Mouse (Mus musculus): ENCODE measurements around the gene Mical2. TPM values are rescaled to one million over a fixed set of nuclear protein-coding genes. Genes with fewer than 3 reads are reported as not detected.

Mical2 gene
- total and polyA plus RNA-seq, 3 experiments = 3.8 to 14.3 (median 10.6) TPM

DNA sequence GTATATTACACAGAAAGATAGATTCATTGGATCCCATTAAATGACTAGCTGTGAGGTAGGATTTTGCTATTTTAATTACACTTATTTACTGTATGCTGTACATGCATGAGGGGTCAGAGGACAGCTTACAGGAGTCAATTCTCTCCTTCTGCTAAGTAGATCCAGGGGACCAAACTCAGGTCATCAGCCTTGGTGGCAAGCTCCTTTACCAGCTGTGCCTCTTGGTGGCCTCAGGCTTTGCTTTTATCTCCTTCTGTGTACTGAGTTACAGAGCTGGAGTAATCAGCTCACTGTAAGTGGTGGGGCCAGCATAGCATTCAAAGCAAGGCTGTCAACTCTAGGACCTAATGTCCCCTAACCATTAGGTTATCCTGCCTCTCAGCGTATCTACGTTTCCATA is 229.3 kb downstream of the Mical2 start:
- no peak for DNase-seq

GRCm38 (mm10) chr7:112455566-112456110 is 230.0 kb downstream of the Mical2 start:
- DNase-seq = peak; percentile 45

GRCm38 (mm10) chr7:112457373-112457772 is 231.7 kb downstream of the Mical2 start:
- no peak for DNase-seq

DNA sequence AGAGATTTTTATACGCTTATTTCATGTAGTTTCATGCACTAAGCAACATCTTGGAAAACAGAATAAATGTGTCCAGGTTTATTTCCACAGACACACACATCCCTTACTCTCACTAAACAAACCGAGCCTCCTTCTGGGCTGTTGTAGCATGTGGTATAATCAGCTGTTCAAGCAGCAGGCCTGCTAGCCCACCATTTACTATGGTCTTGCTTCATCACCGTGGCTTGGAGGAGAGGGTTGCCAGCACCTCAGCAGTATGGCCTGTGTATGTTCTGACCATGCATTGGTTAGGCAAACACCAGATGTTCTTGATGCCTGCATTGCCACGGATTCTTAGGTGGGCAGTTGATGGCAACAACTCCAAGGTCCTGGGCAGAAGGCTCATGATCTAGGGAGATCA is 232.3 kb downstream of the Mical2 start:
- no peak for DNase-seq

DNA sequence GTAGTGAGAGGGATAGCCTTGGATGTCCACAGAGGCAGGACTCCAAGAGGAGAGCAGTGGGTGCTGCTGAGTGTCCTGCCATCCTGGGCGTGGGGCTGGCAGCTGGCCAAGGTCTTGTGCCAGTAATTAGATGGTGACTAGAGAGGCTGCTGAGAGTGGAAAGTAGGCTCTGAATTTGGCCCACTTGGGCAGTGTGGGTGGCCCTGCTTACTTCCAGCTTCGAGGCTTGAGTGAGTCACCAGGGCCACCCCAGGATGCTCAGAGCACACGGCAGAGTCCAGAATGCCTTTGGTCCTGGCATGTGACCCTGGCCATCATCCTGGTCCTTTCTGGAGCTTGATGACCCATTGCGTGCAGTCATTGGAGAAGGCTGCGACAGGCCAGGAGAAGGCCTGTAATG is 232.8 kb downstream of the Mical2 start:
- DNase-seq = peak; percentile 83

Other genes with a start within 250 kb of the Mical2 start
- 10 to 100 TPM; 58.8 to 64.5 TPM for gene Usp47, start 202.4 kb upstream of the Mical2 start, total RNA-seq (2021)
- gene Usp47, start 202.4 kb upstream of the Mical2 start, polyA plus RNA-seq (2012; rRNA removed) = 4.3 and 5.2 TPM in 2 replicates
- gene Dkk3, start 66.8 kb upstream of the Mical2 start, total RNA-seq (2021) = 10 to 100 TPM; 18.9 to 21.6 TPM
- gene Dkk3, start 66.8 kb upstream of the Mical2 start, polyA plus RNA-seq (2012; rRNA removed) = 13.1 and 14.2 TPM in 2 replicates
- gene Parva, start 201.6 kb downstream of the Mical2 start, total RNA-seq (2021) = 10 to 100 TPM; 87.9 to 93.4 TPM
- 20.0 and 32.7 TPM in 2 replicates for gene Parva, start 201.6 kb downstream of the Mical2 start, polyA plus RNA-seq (2012; rRNA removed)

Measured in adrenal gland, adult 2 months (tissue).